Mouse (Mus musculus): ENCODE measurements around the gene Blvrb.

DNA sequence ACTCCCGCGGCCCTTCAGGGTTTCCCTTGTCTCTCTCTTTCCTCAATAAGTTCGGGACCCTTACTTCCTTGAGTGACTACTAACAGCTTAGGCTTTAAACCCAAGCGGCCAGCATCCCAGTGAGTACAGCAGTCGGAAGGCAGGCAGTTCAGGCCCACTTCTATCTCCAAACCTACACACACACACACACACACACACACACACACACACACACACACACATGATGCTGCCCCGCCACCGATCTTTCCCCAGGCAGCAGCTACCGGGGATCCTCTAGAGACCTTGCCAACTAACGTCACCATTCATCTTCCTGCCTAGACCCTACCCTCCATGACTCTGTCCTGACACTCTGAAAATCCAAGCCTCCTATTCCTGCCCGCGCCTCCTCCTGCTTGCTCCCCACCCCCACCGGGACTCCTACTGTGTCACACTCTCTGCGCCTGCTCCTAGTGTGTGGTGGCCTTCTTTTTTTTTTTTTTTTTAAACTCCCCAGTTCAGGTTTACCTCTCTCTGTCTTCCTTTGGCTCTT is 40.0 kb downstream of the Blvrb start:
- no peak for TF ChIP-seq POLR2A (IDR thresholded peaks at IDR 0.05; ENCODE audit: insufficient read depth, low read depth, low read length)
- no peak for TF ChIP-seq CTCF (IDR thresholded peaks at IDR 0.05)

Measured in heart, adult 2 months (tissue).